ENCODE assay signal across 23 mouse cellular contexts in the genomic region with DNA sequence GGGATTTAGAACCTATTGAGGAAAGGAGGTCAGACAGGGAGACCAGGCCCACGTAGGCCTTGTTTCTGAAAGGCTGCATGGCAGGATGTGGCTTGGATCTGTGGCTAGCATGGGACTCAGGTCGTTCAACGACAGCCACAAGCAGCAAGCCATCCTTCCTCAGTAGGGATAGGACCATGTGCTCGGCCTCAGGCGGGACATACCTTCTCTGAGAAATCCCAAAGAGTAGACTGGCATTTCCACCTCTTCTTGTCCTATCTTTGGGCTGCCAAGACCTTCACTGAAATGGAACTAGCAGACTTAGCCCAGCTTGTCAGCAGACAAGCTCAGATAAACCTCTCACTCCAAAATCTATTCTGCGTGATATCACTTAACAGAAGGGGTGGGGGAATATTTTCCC.
DNase-seq lines count a peak whose midpoint lies in the region; ATAC-seq and TF ChIP-seq lines count a peak whose summit lies in the region.
"Had no signal": no experiment of that assay in that cellular context is flagged by ENCODE, and none has a peak within 500 bp of the region (broad histone marks: within the 10 kb centered on the region; RNA-seq: fewer than 3 reads in every experiment).

No protein-coding gene starts in this region.

- H3K27ac ChIP-seq in heart, embryonic 12.5 days (ENCODE audit: poor library complexity, severe bottlenecking): peak overlapping the region; percentile 12; the same call in 1 of the 2 replicates
- peak overlapping the region; percentile 56 for H3K27ac ChIP-seq in left cerebral cortex, adult 2 months
- H3K27ac ChIP-seq: embryonic facial prominence, embryonic 15.5 days; forebrain, embryonic 10.5 days; gastrocnemius, adult 2 months; hindbrain, embryonic 12.5 days had no signal

- DNase-seq in heart, adult 11 months: peak; percentile 93
- no peak for DNase-seq in heart, postnatal 25 days (ENCODE audit: low spot score)
- no peak for DNase-seq in heart, adult 8-10 months (ENCODE audit: low spot score)
- no peak for DNase-seq in left cerebral cortex, adult 2 months (ENCODE audit: extremely low spot score in 1 of 2, low spot score in 2 of 2)
- no peak for DNase-seq in left cerebral cortex, adult 18-20 months (ENCODE audit: low spot score in 2 of 2)
- DNase-seq in layer of hippocampus, adult 8-10 months (ENCODE audit: low spot score in 2 of 2): no peak
- DNase-seq: adrenal gland, postnatal 10 days; cerebellum, adult 11 months; cerebellum, adult 8-10 months; cerebellum, postnatal 14 days; embryo, embryonic 11 days; gastrocnemius, adult 2 months; gastrocnemius, postnatal 25 days; kidney, adult 8-10 months had no signal

- H3K27me3 ChIP-seq in heart, embryonic 12.5 days (replicated peaks): no peaks in the 10 kb centered on the region
- H3K27me3 ChIP-seq: embryonic facial prominence, embryonic 15.5 days; hindbrain, embryonic 12.5 days had no signal

- H3K9me3 ChIP-seq in heart, embryonic 12.5 days (replicated peaks): no peaks in the 10 kb centered on the region
- H3K9me3 ChIP-seq: embryonic facial prominence, embryonic 15.5 days; forebrain, embryonic 10.5 days; hindbrain, embryonic 12.5 days had no signal

- intact Hi-C loops in heart, postnatal 25 days (cut with DNase I): no loop called here
- intact Hi-C loops in left cerebral cortex, adult 2 months (cut with DNase I): no loop called here

- no peak overlapping the region for H3K4me2 ChIP-seq in heart, embryonic 12.5 days
- H3K4me2 ChIP-seq: embryonic facial prominence, embryonic 15.5 days; hindbrain, embryonic 12.5 days had no signal

- no peak overlapping the region for H3K9ac ChIP-seq in heart, embryonic 12.5 days
- H3K9ac ChIP-seq: embryonic facial prominence, embryonic 15.5 days; hindbrain, embryonic 12.5 days had no signal

- TF ChIP-seq CTCF in left cerebral cortex, adult 2 months (IDR thresholded peaks at IDR 0.05): no peak

- 53% methylated on average over 6 of the region's 6 CpGs for WGBS in heart, embryonic 12.5 days

- H3K4me1 ChIP-seq in heart, embryonic 12.5 days (replicated peaks): peaks cover 73% of the 10 kb centered on the region

- no peak for ATAC-seq in heart, embryonic 12.5 days (ENCODE audit: insufficient number of reproducible peaks, low FRiP score)
- ATAC-seq: forebrain, embryonic 14.5 days; hindbrain, embryonic 16.5 days; inflammation-experienced regulatory T-cells, adult 6 months; intestine, postnatal 0 days had no signal

- 0 out of 2 replicates have a peak, but pooled peaks cover 3% of the 10 kb centered on the region for H3K36me3 ChIP-seq in heart, embryonic 12.5 days
- H3K36me3 ChIP-seq: embryonic facial prominence, embryonic 15.5 days; forebrain, embryonic 10.5 days; hindbrain, embryonic 12.5 days had no signal

- H3K4me3 ChIP-seq in heart, embryonic 12.5 days: no peak overlapping the region
- no peak overlapping the region for H3K4me3 ChIP-seq in left cerebral cortex, adult 2 months
- H3K4me3 ChIP-seq: embryonic facial prominence, embryonic 15.5 days; erythroblast, embryonic 14.5 days; forebrain, embryonic 10.5 days; gastrocnemius, adult 2 months; hindbrain, embryonic 12.5 days had no signal
